Mouse (Mus musculus): ENCODE measurements at regions not wholly inside any gene's neighbourhood (a gene's known extent, or its start where the extent isn't known, plus 50 kb on each side); places are given as distances from the start of the nearest gene placed in this dataset.

GRCm38 (mm10) chr2:138744806-138745205, 488.4 kb downstream of the Btbd3 start:
- TF ChIP-seq CTCF (conservative IDR thresholded peaks at IDR 0.05) = no peak
- H3K27ac ChIP-seq = no peak overlapping the region
- DNase-seq (ENCODE audit: low spot score in 2 of 2) = no peak
- H3K4me3 ChIP-seq = no peak overlapping the region

- no peak overlapping the region for H3K4me3 ChIP-seq
- DNase-seq (ENCODE audit: low spot score in 2 of 2) = no peak
- no peak overlapping the region for H3K27ac ChIP-seq
- no peak for TF ChIP-seq CTCF (conservative IDR thresholded peaks at IDR 0.05)
Measured at GRCm38 (mm10) chr2:138760439-138760963, 504.1 kb downstream of the Btbd3 start.

DNA sequence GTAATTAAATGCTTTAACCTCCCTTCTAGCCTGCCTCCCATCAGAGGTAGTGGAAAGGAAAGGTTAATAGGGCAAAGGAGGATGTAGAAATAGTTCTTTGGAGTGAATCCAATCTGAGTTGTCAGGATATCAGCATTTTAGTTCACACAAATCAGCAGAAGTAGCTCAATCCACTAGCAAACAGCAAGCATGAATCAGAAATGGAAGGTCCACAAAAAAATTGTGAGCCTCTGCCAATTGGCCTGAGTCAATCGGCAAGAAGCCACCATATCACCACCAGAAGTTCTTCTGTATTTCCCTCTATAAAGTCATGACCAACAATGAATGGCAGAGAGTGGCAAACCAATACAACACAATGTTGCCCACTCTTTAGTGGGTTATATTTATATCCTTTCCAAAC, 505.0 kb downstream of the Btbd3 start:
- no peak overlapping the region for H3K27ac ChIP-seq
- TF ChIP-seq CTCF (conservative IDR thresholded peaks at IDR 0.05) = no peak
- no peak overlapping the region for H3K4me3 ChIP-seq
- no peak for DNase-seq (ENCODE audit: low spot score in 2 of 2)

DNA sequence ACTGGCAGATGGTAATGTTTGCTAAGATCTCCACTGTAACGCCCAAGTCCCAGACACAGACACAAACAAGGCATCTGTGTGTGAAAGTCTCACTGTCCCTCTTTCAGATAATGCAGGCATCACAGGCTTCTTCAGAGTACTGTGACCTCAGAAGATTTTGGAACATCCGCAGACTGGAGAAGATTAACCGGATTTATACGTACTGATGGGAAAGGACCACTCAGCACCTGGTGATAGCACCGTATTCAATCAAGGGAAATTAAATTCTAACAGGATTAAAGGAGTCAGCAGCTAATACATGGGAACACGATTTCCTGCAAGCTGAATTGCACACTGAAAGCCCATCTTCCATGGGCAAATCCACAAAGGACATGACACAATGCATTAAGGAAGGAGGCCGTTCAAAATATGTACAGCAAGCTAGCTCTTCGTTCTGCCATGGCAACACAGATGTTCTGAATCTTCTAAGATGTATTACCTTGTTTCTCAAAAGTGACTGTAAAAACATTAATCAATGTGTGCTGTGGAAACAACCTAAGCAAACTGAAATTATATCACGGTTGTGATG, 510.0 kb downstream of the Btbd3 start:
- no peak overlapping the region for H3K4me3 ChIP-seq
- H3K27ac ChIP-seq = no peak overlapping the region; the same call in 1 of the 2 replicates
- TF ChIP-seq CTCF (conservative IDR thresholded peaks at IDR 0.05) = no peak
- DNase-seq (ENCODE audit: low spot score in 2 of 2) = no peak

DNA sequence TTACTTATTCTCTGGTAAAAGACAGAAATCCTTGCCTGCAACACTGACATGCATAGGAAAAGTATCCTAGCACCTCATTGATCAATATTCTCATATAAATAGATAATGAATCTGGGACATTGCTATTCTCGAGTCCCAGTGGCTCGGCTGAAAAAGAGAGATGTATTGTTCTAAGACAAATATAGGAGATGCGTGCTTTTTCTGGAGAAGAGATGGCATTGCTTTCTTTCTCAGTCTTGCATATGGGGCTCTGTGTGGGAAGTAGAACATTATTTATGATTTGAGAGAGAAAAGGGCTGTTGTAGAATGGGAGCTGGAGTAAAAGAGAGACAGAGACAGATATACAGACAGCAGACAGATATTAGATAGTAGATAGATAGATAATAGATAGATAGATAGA, 527.4 kb downstream of the Btbd3 start:
- H3K27ac ChIP-seq = 0 out of 2 replicates have a peak overlapping the region, but pooled peaks have one; percentile 28
- H3K4me3 ChIP-seq = no peak overlapping the region
- TF ChIP-seq CTCF (conservative IDR thresholded peaks at IDR 0.05) = no peak
- DNase-seq (ENCODE audit: low spot score in 2 of 2) = no peak

GRCm38 (mm10) chr2:138792711-138793450, 536.5 kb downstream of the Btbd3 start:
- no peak overlapping the region for H3K4me3 ChIP-seq
- no peak for TF ChIP-seq CTCF (conservative IDR thresholded peaks at IDR 0.05)
- peak overlapping the region; percentile 84 for H3K27ac ChIP-seq
- DNase-seq (ENCODE audit: low spot score in 2 of 2) = peak; percentile 54 to 84

DNA sequence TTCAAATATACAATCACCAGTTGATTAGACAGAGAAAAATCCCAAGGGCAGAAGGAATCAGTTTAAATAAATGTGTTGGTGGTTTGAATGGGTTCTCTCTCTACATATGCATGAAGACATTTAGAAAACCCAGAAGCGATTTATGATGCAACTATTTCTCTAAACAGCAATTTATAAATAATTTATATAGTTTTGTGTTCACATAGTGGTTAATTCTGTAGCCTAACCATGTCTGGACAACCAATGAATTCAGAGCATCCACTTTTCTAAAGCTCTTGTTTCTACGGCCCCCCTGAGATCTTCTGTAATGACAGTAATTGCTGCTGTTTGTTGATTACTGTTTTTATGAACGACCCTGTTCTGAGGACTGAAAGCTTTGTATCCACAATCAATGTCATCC, 549.8 kb downstream of the Btbd3 start:
- TF ChIP-seq CTCF (conservative IDR thresholded peaks at IDR 0.05) = no peak
- DNase-seq (ENCODE audit: low spot score in 2 of 2) = no peak
- no peak overlapping the region for H3K4me3 ChIP-seq
- no peak overlapping the region for H3K27ac ChIP-seq

DNA sequence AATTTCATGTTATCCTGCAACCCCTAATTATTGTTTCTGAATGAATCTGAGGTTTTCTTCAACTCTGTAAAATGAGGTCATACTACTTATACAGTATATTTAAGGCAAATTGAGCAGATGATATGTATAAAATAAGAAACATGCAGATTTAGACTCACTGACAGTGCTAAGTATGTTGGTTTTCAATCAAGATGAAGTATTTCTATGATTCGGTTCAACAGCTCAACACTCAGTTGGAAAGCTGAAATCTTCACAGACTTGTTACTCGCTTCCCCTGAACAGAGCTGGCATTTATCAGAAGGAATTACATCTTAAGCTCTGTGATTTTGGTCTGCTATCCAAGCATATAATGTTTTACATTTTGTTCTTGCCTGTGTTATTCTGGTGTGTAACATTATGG, 553.4 kb downstream of the Btbd3 start:
- H3K4me3 ChIP-seq = no peak overlapping the region
- DNase-seq (ENCODE audit: low spot score in 2 of 2) = no peak
- no peak for TF ChIP-seq CTCF (conservative IDR thresholded peaks at IDR 0.05)
- no peak overlapping the region for H3K27ac ChIP-seq

- no peak for TF ChIP-seq CTCF (conservative IDR thresholded peaks at IDR 0.05)
- peak overlapping the region; percentile 78 for H3K27ac ChIP-seq
- DNase-seq (ENCODE audit: low spot score in 2 of 2) = peak; percentile 60 to 82
- H3K4me3 ChIP-seq = no peak overlapping the region
Measured at GRCm38 (mm10) chr2:138820489-138820888, 564.1 kb downstream of the Btbd3 start.

DNA sequence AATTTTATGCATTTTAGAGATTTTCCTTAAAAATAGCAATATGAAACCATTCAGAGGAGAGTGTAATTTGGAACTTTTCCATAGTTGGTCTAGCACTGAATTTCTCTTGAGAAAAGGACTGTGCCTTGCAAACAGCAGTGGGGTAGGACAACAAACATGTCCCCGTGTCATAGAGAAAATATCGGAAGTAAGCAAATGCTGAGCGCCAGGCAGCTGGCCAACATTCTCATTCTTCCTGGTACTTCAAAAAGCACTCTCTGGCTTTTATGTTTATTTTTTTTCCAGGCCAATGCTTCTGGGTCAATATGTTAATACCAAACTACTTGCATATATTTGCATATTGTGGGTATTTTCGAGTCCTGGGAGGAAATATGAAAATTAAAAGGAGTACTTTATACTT, 568.5 kb downstream of the Btbd3 start:
- TF ChIP-seq CTCF (conservative IDR thresholded peaks at IDR 0.05) = no peak
- DNase-seq (ENCODE audit: low spot score in 2 of 2) = peak in 1 of 2 experiments; percentile 15
- H3K27ac ChIP-seq = peak overlapping the region; percentile 74; the same call in 1 of the 2 replicates
- no peak overlapping the region for H3K4me3 ChIP-seq

DNA sequence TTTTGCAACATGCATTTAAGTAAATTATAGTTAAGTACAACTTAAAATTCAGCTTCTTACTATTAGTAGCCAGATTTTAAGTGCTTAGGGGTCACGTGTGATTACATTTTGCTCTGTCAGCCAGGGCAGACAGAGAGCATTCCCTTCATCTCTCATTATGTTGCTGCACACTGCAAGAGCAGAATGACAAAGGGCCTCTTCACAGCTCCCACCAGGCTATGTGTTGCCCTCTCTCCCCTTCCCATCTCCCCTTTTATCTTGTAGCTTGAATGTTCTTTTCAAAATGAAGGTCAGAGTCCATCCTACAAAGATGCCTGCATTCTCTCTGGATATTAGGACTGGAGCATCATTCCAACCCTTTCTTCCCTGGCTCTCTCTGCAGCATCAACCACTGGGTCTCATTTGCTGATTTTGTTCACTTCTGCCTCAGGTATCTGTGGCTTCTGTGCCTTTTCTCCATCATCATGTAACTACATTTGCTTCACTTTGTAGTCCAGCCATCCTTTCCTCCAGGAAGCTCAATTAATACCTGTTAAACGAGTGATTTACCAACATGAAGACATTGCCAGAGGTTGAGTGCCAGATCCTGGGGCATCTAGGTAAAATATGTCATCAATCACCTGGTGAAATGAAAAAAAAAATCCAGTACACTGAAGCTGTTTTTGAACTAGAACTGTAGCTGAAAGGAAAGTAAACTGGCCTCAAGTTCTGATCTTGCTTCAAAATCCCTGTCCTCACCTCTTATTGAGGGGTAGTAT, 571.6 kb downstream of the Btbd3 start:
- Histone ChIP-seq H3K27ac (no peak overlapping the region), H3K4me3 (no peak overlapping the region)
- TF ChIP-seq CTCF (conservative IDR thresholded peaks at IDR 0.05) = no peak
- no peak for DNase-seq (ENCODE audit: low spot score in 2 of 2)

- Histone ChIP-seq H3K27ac (no peak overlapping the region), H3K4me3 (no peak overlapping the region)
- no peak for TF ChIP-seq CTCF (conservative IDR thresholded peaks at IDR 0.05)
- no peak for DNase-seq (ENCODE audit: low spot score in 2 of 2)
Measured at GRCm38 (mm10) chr2:138838846-138839245, 582.5 kb downstream of the Btbd3 start.

DNA sequence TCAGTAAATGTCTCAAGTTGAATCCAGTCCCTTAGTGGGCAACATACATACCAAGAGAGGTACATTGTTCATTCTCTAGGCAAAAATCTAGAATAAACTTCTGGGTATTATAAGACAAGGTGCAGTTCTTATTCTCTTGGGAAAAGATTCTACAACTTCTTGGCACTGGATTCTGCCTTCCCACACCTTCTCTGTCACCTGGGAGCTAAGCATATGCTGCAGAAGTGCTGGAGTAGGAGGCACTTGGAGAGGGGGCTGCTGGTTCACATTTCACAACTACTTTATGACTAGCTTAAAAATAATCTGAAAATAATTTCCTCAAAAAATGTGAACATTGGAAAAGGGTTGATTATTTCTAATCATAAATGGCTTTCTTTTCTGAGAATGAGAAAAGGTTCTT, 602.8 kb downstream of the Btbd3 start:
- peak in 1 of 2 experiments; percentile 3 for DNase-seq (ENCODE audit: low spot score in 2 of 2)
- Histone ChIP-seq H3K4me3 (no peak overlapping the region), H3K27ac (no peak overlapping the region)
- no peak for TF ChIP-seq CTCF (conservative IDR thresholded peaks at IDR 0.05)
